Mouse (Mus musculus) stomach, embryonic 16.5 days (tissue): Measurements from ENCODE around the gene Agtr1a. TPM values are rescaled to one million over a fixed set of nuclear protein-coding genes. Genes with fewer than 3 reads are reported as not detected.

Source experiments
- ATAC-seq: fragments of 200-750 bp; cut with Nextera tagmentation; 2 replicates; pipeline ENCODE4 v1.8.0; 2017; ENCODE audit warnings: moderate number of reproducible peaks, moderate TSS enrichment; ENCODE audit not compliant: insufficient read depth, low FRiP score
- H3K27ac ChIP-seq: fragments of 300-500 bp; sonication (generic); 2 replicates; pipeline ENCODE4 v1.5.1; 2014; ENCODE audit warnings: low read length
- H3K27me3 ChIP-seq: fragments of 300-500 bp; sonication (generic); 2 replicates; pipeline ENCODE4 v1.6.1; 2014; ENCODE audit warnings: low read length, control low read depth, mixed read lengths; ENCODE audit not compliant: control insufficient read depth, insufficient read depth
- H3K36me3 ChIP-seq: fragments of 300-500 bp; sonication (generic); 2 replicates; pipeline ENCODE4 v1.6.1; 2014; ENCODE audit warnings: low read length; ENCODE audit not compliant: control insufficient read depth, insufficient read depth
- H3K4me1 ChIP-seq: fragments of 300-500 bp; sonication (generic); 2 replicates; pipeline ENCODE4 v1.6.1; 2014; ENCODE audit warnings: low read length, control low read depth, mixed read lengths; ENCODE audit not compliant: control insufficient read depth, insufficient read depth
- H3K4me2 ChIP-seq: fragments of 300-500 bp; sonication (generic); 2 replicates; pipeline ENCODE4 v1.6.1; 2014; ENCODE audit warnings: low read depth, low read length, mixed read lengths
- H3K4me3 ChIP-seq: fragments of 300-500 bp; sonication (generic); replicated peaks from 2 replicates; pipeline ENCODE4 v1.5.1; 2014; ENCODE audit warnings: mild to moderate bottlenecking, low read length
- H3K9ac ChIP-seq: fragments of 300-500 bp; sonication (generic); 2 replicates; pipeline ENCODE4 v1.6.1; 2014; ENCODE audit warnings: low read length
- H3K9me3 ChIP-seq: fragments of 300-500 bp; sonication (generic); replicated peaks from 2 replicates; pipeline ENCODE4 v1.6.1; 2016; ENCODE audit warnings: low read length, control low read depth; ENCODE audit not compliant: control insufficient read depth
- WGBS: fragments of 180-500 bp; shearing (Covaris S2); extraction: QIAGEN DNeasy Blood & Tissue Kit; methylation state at CpG from one replicate; pipeline ENCODE4 v1.1.7; 2014; 5-methylcytosine and 5-hydroxymethylcytosine counted together
- polyA plus RNA-seq: library from polyadenylated mRNA; unstranded; fragments of >200 nt; fragmentation: Nextera tagmentation; extraction: Ambion mirVana; gene quantifications from 2 replicates; pipeline ENCODE4 v1.2.1, GENCODE M21; 2015

Agtr1a gene
- polyA plus RNA-seq, 1 experiment from 2014 or later: 4.1 TPM

- H3K4me3 ChIP-seq: no peak overlapping the region
- H3K36me3 ChIP-seq: no peaks in the 10 kb centered on the region
- H3K27ac ChIP-seq: no peak overlapping the region
- no peak overlapping the region for H3K4me2 ChIP-seq
- no peak overlapping the region for H3K9ac ChIP-seq
- no peaks in the 10 kb centered on the region for H3K4me1 ChIP-seq
- H3K27me3 ChIP-seq: no peaks in the 10 kb centered on the region
- H3K9me3 ChIP-seq: no peaks in the 10 kb centered on the region
- no peak for ATAC-seq
- 81% methylated on average over 5 of the region's 5 CpGs for WGBS
Measured at GRCm38 (mm10) chr13:30378868-30379267, 42.6 kb downstream of the Agtr1a start.

GRCm38 (mm10) chr13:30385183-30385582 lies 48.9 kb downstream of the Agtr1a start:
- Histone ChIP-seq H3K27ac (no peak overlapping the region), H3K36me3 (no peaks in the 10 kb centered on the region), H3K4me3 (no peak overlapping the region), H3K27me3 (no peaks in the 10 kb centered on the region), H3K4me1 (no peaks in the 10 kb centered on the region), H3K4me2 (no peak overlapping the region), H3K9me3 (no peaks in the 10 kb centered on the region), H3K9ac (no peak overlapping the region)
- ATAC-seq: no peak
- 71% methylated on average over 6 of the region's 6 CpGs for WGBS

GRCm38 (mm10) chr13:30394123-30394522 lies 57.9 kb downstream of the Agtr1a start:
- no peak overlapping the region for H3K4me3 ChIP-seq
- H3K9ac ChIP-seq: no peak overlapping the region
- no peak for ATAC-seq
- no peaks in the 10 kb centered on the region for H3K36me3 ChIP-seq
- H3K27me3 ChIP-seq: no peaks in the 10 kb centered on the region
- H3K9me3 ChIP-seq: no peaks in the 10 kb centered on the region
- peaks cover 4% of the 10 kb centered on the region; the same call in 1 of the 2 replicates for H3K4me1 ChIP-seq
- H3K4me2 ChIP-seq: no peak overlapping the region
- H3K27ac ChIP-seq: no peak overlapping the region

GRCm38 (mm10) chr13:30396431-30396830 lies 60.2 kb downstream of the Agtr1a start:
- WGBS: 62% methylated on average over 3 of the region's 3 CpGs
- Histone ChIP-seq H3K27ac (no peak overlapping the region; the same call in 1 of the 2 replicates), H3K4me2 (no peak overlapping the region)

GRCm38 (mm10) chr13:30398852-30399251 lies 62.6 kb downstream of the Agtr1a start:
- ATAC-seq: no peak
- H3K27ac ChIP-seq: no peak overlapping the region
- WGBS: 91% methylated on average over 3 of the region's 3 CpGs
- no peak overlapping the region for H3K4me2 ChIP-seq
- peaks cover 4% of the 10 kb centered on the region; the same call in 1 of the 2 replicates for H3K4me1 ChIP-seq
- H3K4me3 ChIP-seq: no peak overlapping the region
- H3K27me3 ChIP-seq: no peaks in the 10 kb centered on the region
- H3K36me3 ChIP-seq: no peaks in the 10 kb centered on the region
- H3K9me3 ChIP-seq: no peaks in the 10 kb centered on the region
- no peak overlapping the region for H3K9ac ChIP-seq

More at GRCm38 (mm10) chr13:30396431-30396830, 60.2 kb downstream of the Agtr1a start:
- Histone ChIP-seq H3K4me3 (no peak overlapping the region), H3K27me3 (no peaks in the 10 kb centered on the region), H3K4me1 (peaks cover 4% of the 10 kb centered on the region; the same call in 1 of the 2 replicates), H3K36me3 (no peaks in the 10 kb centered on the region), H3K9me3 (no peaks in the 10 kb centered on the region), H3K9ac (no peak overlapping the region)
- ATAC-seq: no peak

- Histone ChIP-seq H3K27me3 (no peaks in the 10 kb centered on the region), H3K27ac (no peak overlapping the region), H3K9ac (no peak overlapping the region), H3K36me3 (no peaks in the 10 kb centered on the region), H3K4me2 (no peak overlapping the region), H3K4me3 (no peak overlapping the region), H3K4me1 (peaks cover 4% of the 10 kb centered on the region; the same call in 1 of the 2 replicates), H3K9me3 (no peaks in the 10 kb centered on the region)
- WGBS: 69% methylated on average over 8 of the region's 8 CpGs
- no peak for ATAC-seq
Measured at GRCm38 (mm10) chr13:30400621-30401020, 64.4 kb downstream of the Agtr1a start.

- Histone ChIP-seq H3K4me2 (no peak overlapping the region), H3K9ac (no peak overlapping the region), H3K27me3 (no peaks in the 10 kb centered on the region), H3K36me3 (no peaks in the 10 kb centered on the region), H3K9me3 (no peaks in the 10 kb centered on the region), H3K4me1 (no peaks in the 10 kb centered on the region), H3K27ac (no peak overlapping the region), H3K4me3 (no peak overlapping the region)
- WGBS: 60% methylated on average over 3 of the region's 3 CpGs
- ATAC-seq: no peak
Measured at GRCm38 (mm10) chr13:30403874-30404273, 67.6 kb downstream of the Agtr1a start.

- Histone ChIP-seq H3K36me3 (no peaks in the 10 kb centered on the region), H3K9ac (no peak overlapping the region), H3K9me3 (no peaks in the 10 kb centered on the region), H3K27me3 (no peaks in the 10 kb centered on the region), H3K4me3 (no peak overlapping the region), H3K27ac (no peak overlapping the region), H3K4me1 (no peaks in the 10 kb centered on the region), H3K4me2 (no peak overlapping the region)
- WGBS: 82% methylated on average over 5 of the region's 5 CpGs
- no peak for ATAC-seq
Measured at GRCm38 (mm10) chr13:30418611-30419010, 82.4 kb downstream of the Agtr1a start.

- Histone ChIP-seq H3K4me2 (no peak overlapping the region), H3K4me3 (no peak overlapping the region), H3K36me3 (no peaks in the 10 kb centered on the region), H3K9me3 (no peaks in the 10 kb centered on the region), H3K4me1 (no peaks in the 10 kb centered on the region), H3K27me3 (no peaks in the 10 kb centered on the region), H3K9ac (no peak overlapping the region), H3K27ac (no peak overlapping the region)
- no peak for ATAC-seq
- WGBS: 84% methylated on average over 4 of the region's 4 CpGs
Measured at GRCm38 (mm10) chr13:30427008-30427407, 90.8 kb downstream of the Agtr1a start.

- no peaks in the 10 kb centered on the region for H3K36me3 ChIP-seq
- no peak overlapping the region for H3K9ac ChIP-seq
- H3K4me3 ChIP-seq: no peak overlapping the region
- no peaks in the 10 kb centered on the region for H3K27me3 ChIP-seq
- H3K4me2 ChIP-seq: no peak overlapping the region
- H3K27ac ChIP-seq: no peak overlapping the region
- ATAC-seq: no peak
- no peaks in the 10 kb centered on the region for H3K9me3 ChIP-seq
- H3K4me1 ChIP-seq: no peaks in the 10 kb centered on the region
- whole genome bisulfite sequencing: 89% methylated on average over 1 of the region's 1 CpGs
Measured at GRCm38 (mm10) chr13:30427436-30427835, 91.2 kb downstream of the Agtr1a start.
